Mouse (Mus musculus): ENCODE results near the gene St7.

DNA sequence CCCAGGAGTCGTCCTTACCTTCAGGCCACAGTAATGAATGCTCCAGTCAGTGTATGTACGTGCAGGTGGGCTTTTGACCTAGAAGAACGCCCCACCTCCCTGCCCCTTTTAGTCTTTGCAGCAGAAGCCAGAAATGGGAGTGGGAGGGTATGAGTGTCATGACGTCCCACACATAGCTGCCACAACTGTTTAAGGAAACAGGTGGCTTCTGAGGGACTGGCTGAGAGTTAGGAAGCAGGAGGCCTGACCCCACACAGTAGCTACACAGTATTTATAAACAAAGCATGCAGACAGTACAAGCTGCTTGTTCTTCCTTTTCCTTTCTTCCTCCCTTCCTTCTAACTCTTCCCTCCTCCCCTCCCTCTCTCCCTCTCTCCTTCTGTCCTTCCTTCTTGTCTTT, 135.6 kb downstream of the St7 start:
- TF ChIP-seq CTCF (IDR thresholded peaks at IDR 0.05; ENCODE audit: extremely low read depth, insufficient read depth, low read length) (no peak), POLR2A (IDR thresholded peaks at IDR 0.05; ENCODE audit: extremely low read depth, insufficient read depth, low read length) (no peak)
